Mouse (Mus musculus): ENCODE measurements around the gene Prr12. TPM values are rescaled to one million over a fixed set of nuclear protein-coding genes. Genes with fewer than 3 reads are reported as not detected.

Gene Prr12
- total and polyA plus RNA-seq, 2 experiments from 2014 or later = 3.8 to 12.5 TPM

GRCm38 (mm10) chr7:45082401-45083299 lies 30.0 kb upstream of the Prr12 start:
- Histone ChIP-seq H3K36me3 (replicated peaks; ENCODE audit: control insufficient read depth, insufficient read depth, low read length) (peaks cover 12% of the 10 kb centered on the region; the same call in 1 of the 2 replicates), H3K9me3 (replicated peaks; ENCODE audit: control insufficient read depth, low read length) (no peaks in the 10 kb centered on the region), H3K27ac (ENCODE audit: low read depth) (peak overlapping the region; percentile 73), H3K4me1 (ENCODE audit: control insufficient read depth, insufficient read depth) (no peaks in the 10 kb centered on the region), H3K9ac (replicated peaks; ENCODE audit: low read depth, low read length) (no peak overlapping the region; the same call in 1 of the 2 replicates), H3K4me2 (ENCODE audit: low read depth, low read length) (peak overlapping the region; percentile 16; the same call in 1 of the 2 replicates), H3K27me3 (ENCODE audit: control insufficient read depth, insufficient read depth, low read length) (no peaks in the 10 kb centered on the region), H3K4me3 (ENCODE audit: low read depth, low read length) (no peak overlapping the region)
- peak; percentile 49; the same call in 1 of the 2 replicates for ATAC-seq (ENCODE audit: insufficient read depth, low read depth)
- 55% methylated on average over 25 of the region's 25 CpGs for WGBS
- TF ChIP-seq CTCF (IDR thresholded peaks at IDR 0.05; ENCODE audit: low read depth) = no peak
- peak; percentile 33; the same call in 1 of the 2 replicates for TF ChIP-seq EP300 (IDR thresholded peaks at IDR 0.05; ENCODE audit: low read depth)
- peak; percentile 45 for DNase-seq (ENCODE audit: low spot score)

GRCm38 (mm10) chr7:45081016-45081415 lies 28.3 kb upstream of the Prr12 start:
- Histone ChIP-seq H3K9ac (replicated peaks; ENCODE audit: low read depth, low read length) (no peak overlapping the region), H3K4me3 (ENCODE audit: low read depth, low read length) (no peak overlapping the region), H3K4me2 (ENCODE audit: low read depth, low read length) (no peak overlapping the region), H3K4me1 (ENCODE audit: control insufficient read depth, insufficient read depth) (peaks cover 2% of the 10 kb centered on the region; the same call in 1 of the 2 replicates), H3K36me3 (replicated peaks; ENCODE audit: control insufficient read depth, insufficient read depth, low read length) (peaks cover 22% of the 10 kb centered on the region), H3K27me3 (ENCODE audit: control insufficient read depth, insufficient read depth, low read length) (no peaks in the 10 kb centered on the region), H3K9me3 (replicated peaks; ENCODE audit: control insufficient read depth, low read length) (no peaks in the 10 kb centered on the region), H3K27ac (ENCODE audit: low read depth) (no peak overlapping the region)
- TF ChIP-seq CTCF (IDR thresholded peaks at IDR 0.05; ENCODE audit: low read depth) = no peak
- TF ChIP-seq EP300 (IDR thresholded peaks at IDR 0.05; ENCODE audit: low read depth) = no peak
- no peak for ATAC-seq (ENCODE audit: insufficient read depth, low read depth)
- DNase-seq (ENCODE audit: low spot score) = no peak
- WGBS = 55% methylated on average over 5 of the region's 5 CpGs

GRCm38 (mm10) chr7:45079856-45080255 lies 27.2 kb upstream of the Prr12 start:
- peaks cover 23% of the 10 kb centered on the region for H3K36me3 ChIP-seq (replicated peaks; ENCODE audit: control insufficient read depth, insufficient read depth, low read length)
- H3K27me3 ChIP-seq (ENCODE audit: control insufficient read depth, insufficient read depth, low read length) = no peaks in the 10 kb centered on the region
- H3K4me1 ChIP-seq (ENCODE audit: control insufficient read depth, insufficient read depth) = peaks cover 9% of the 10 kb centered on the region; the same call in 1 of the 2 replicates
- no peak for TF ChIP-seq EP300 (IDR thresholded peaks at IDR 0.05; ENCODE audit: low read depth)
- TF ChIP-seq CTCF (IDR thresholded peaks at IDR 0.05; ENCODE audit: low read depth) = peak; percentile 94
- H3K9me3 ChIP-seq (replicated peaks; ENCODE audit: control insufficient read depth, low read length) = no peaks in the 10 kb centered on the region
- no peak overlapping the region for H3K27ac ChIP-seq (ENCODE audit: low read depth)
- H3K9ac ChIP-seq (replicated peaks; ENCODE audit: low read depth, low read length) = no peak overlapping the region
- under 1% methylated on average over 10 of the region's 10 CpGs for WGBS
- H3K4me2 ChIP-seq (ENCODE audit: low read depth, low read length) = no peak overlapping the region
- no peak overlapping the region for H3K4me3 ChIP-seq (ENCODE audit: low read depth, low read length)
- DNase-seq (ENCODE audit: low spot score) (peak; percentile 81), ATAC-seq (ENCODE audit: insufficient read depth, low read depth) (peak; percentile 33; the same call in 1 of the 2 replicates)

GRCm38 (mm10) chr7:45078513-45078912 lies 25.8 kb upstream of the Prr12 start:
- 21% methylated on average over 9 of the region's 9 CpGs for WGBS
- no peak for TF ChIP-seq EP300 (IDR thresholded peaks at IDR 0.05; ENCODE audit: low read depth)
- peak; percentile 87 for TF ChIP-seq CTCF (IDR thresholded peaks at IDR 0.05; ENCODE audit: low read depth)
- no peak overlapping the region for H3K4me2 ChIP-seq (ENCODE audit: low read depth, low read length)
- no peak overlapping the region for H3K4me3 ChIP-seq (ENCODE audit: low read depth, low read length)
- H3K9me3 ChIP-seq (replicated peaks; ENCODE audit: control insufficient read depth, low read length) = no peaks in the 10 kb centered on the region
- H3K36me3 ChIP-seq (replicated peaks; ENCODE audit: control insufficient read depth, insufficient read depth, low read length) = peaks cover 32% of the 10 kb centered on the region
- no peak overlapping the region for H3K9ac ChIP-seq (replicated peaks; ENCODE audit: low read depth, low read length)
- DNase-seq (ENCODE audit: low spot score) (peak; percentile 78), ATAC-seq (ENCODE audit: insufficient read depth, low read depth) (no peak; the same call in 1 of the 2 replicates)
- H3K27ac ChIP-seq (ENCODE audit: low read depth) = no peak overlapping the region
- peaks cover 9% of the 10 kb centered on the region; the same call in 1 of the 2 replicates for H3K4me1 ChIP-seq (ENCODE audit: control insufficient read depth, insufficient read depth)
- H3K27me3 ChIP-seq (ENCODE audit: control insufficient read depth, insufficient read depth, low read length) = no peaks in the 10 kb centered on the region

GRCm38 (mm10) chr7:45077829-45078228 lies 25.1 kb upstream of the Prr12 start:
- ATAC-seq (ENCODE audit: insufficient read depth, low read depth) (no peak), DNase-seq (ENCODE audit: low spot score) (no peak)
- Histone ChIP-seq H3K36me3 (replicated peaks; ENCODE audit: control insufficient read depth, insufficient read depth, low read length) (peaks cover 32% of the 10 kb centered on the region), H3K9me3 (replicated peaks; ENCODE audit: control insufficient read depth, low read length) (no peaks in the 10 kb centered on the region), H3K27me3 (ENCODE audit: control insufficient read depth, insufficient read depth, low read length) (no peaks in the 10 kb centered on the region), H3K9ac (replicated peaks; ENCODE audit: low read depth, low read length) (no peak overlapping the region), H3K4me3 (ENCODE audit: low read depth, low read length) (no peak overlapping the region), H3K27ac (ENCODE audit: low read depth) (no peak overlapping the region), H3K4me2 (ENCODE audit: low read depth, low read length) (no peak overlapping the region), H3K4me1 (ENCODE audit: control insufficient read depth, insufficient read depth) (peaks cover 9% of the 10 kb centered on the region; the same call in 1 of the 2 replicates)
- WGBS = 94% methylated on average over 2 of the region's 2 CpGs
- TF ChIP-seq EP300 (IDR thresholded peaks at IDR 0.05; ENCODE audit: low read depth) (no peak), CTCF (IDR thresholded peaks at IDR 0.05; ENCODE audit: low read depth) (no peak)

All from heart, postnatal 0 days (tissue).